Mouse (Mus musculus): ENCODE data around the gene Atp5d. TPM values are rescaled to one million over a fixed set of nuclear protein-coding genes. Genes with fewer than 3 reads are reported as not detected.

Atp5d gene
- polyA plus RNA-seq (2012; rRNA removed): 2,309 and 4,813 TPM in 2 replicates

DNA sequence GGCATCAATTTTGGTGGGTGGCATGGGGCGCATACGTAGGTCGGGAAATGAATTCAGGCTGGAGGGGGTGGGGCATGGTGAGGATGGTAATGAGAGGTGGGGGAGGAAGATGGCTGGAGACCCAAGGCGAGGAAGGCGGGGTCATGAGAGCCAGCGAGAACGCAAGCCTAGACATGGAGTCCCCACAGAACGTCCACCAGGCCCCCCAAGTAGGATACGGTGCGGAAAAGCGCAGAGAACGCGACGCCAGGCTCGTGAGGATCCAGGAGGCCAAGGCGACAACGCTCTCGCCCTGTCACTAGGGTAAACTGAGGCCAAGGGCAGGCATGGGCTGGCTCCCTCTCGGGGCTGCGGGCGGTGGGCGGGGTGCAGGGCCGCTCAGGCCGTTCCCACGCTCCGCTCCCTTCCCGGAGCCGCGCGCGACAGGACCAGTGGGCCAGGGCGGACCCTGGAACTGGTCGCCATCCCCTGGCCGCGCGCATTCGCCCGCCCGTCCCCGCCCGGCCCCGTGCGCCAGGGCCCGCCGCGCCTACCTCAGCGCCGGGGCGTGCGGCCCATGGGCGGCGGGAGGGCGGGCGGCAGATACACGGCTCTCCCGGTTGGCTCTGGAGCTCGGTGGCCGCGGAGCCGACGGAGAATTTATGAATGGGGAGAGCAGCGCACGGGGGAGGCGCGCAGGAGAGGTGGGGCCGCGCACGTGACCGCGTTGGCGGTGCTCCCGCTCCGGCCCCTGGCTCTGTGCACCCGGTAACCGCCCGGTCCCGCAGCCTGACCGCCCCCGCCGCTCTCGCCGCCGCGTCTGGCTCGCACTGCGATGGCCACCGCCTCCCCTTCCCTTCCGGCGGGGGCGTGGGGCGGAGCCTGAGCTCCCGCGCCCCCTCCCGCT is at the start of gene Atp5d:
Gene Atp5d (plus strand): TSS at position 80 of the 886 bp plus-strand sequence.
- 1% methylated on average over 93 of the region's 94 CpGs for WGBS
- H3K36me3 ChIP-seq (ENCODE audit: control insufficient read depth, insufficient read depth, low read length): peaks cover 6% of the 10 kb centered on the region
- H3K4me3 ChIP-seq (ENCODE audit: low read depth, low read length): peak within 1 kb of the TSS; percentile 64
- TF ChIP-seq POLR2A (IDR thresholded peaks at IDR 0.05; ENCODE audit: low read depth, low read length): no peak
- no peak for TF ChIP-seq CTCF (IDR thresholded peaks at IDR 0.05; ENCODE audit: extremely low read depth, insufficient read length, insufficient replicate concordance, low read depth, low read length)
- H3K27me3 ChIP-seq (ENCODE audit: control insufficient read depth, insufficient read depth, low read length): peaks cover 15% of the 10 kb centered on the region
- peaks cover 25% of the 10 kb centered on the region for H3K4me1 ChIP-seq (ENCODE audit: control insufficient read depth, insufficient read depth, insufficient read length, low read length)
- H3K27ac ChIP-seq (ENCODE audit: insufficient read depth, low read depth, low read length): no peak within 1 kb of the TSS

DNA sequence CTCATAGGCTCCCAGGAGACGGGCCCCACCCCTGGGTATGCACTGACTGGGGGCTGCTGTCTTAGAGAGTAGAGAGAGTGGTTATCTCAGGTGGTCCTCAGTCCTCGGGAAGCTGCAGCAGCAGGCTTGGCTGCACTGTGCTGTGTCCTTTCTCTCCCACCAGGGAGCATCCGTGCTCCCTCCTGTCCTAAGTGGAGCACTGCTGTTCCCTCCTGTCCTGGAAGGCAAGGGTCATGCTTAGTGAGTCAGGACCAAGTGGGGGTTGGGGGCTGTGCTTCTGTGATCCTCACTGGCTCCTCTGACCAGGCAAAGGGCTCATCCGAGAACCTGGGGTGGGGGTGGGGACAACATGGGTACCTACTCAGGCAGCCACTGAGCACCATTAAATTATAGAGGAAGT is 49.3 kb upstream of the Atp5d start:
- H3K27me3 ChIP-seq (ENCODE audit: control insufficient read depth, insufficient read depth, low read length): no peaks in the 10 kb centered on the region
- TF ChIP-seq CTCF (IDR thresholded peaks at IDR 0.05; ENCODE audit: extremely low read depth, insufficient read length, insufficient replicate concordance, low read depth, low read length): no peak
- no peak for TF ChIP-seq POLR2A (IDR thresholded peaks at IDR 0.05; ENCODE audit: low read depth, low read length)
- 76% methylated on average over 4 of the region's 4 CpGs for WGBS

DNA sequence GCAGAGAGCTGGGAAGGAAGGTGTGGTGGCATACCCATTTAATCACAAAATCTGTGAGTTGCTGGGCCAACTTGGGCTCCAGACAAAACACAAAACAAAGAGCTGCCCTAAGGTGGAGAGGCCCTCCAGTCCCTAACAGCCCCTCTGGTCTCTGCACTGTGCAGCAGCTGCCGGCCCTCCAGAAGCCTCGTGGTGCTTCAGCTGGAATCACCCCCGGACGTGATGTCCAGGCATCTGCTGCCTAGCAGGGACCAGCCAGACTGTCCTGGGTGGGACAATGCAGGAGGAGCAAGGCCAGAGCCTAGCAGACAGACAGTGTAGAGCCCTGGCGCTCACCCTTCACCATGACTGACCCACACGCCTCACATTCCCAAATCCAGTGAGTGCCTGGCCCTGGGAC is 46.9 kb upstream of the Atp5d start:
- Histone ChIP-seq H3K27me3 (ENCODE audit: control insufficient read depth, insufficient read depth, low read length) (no peaks in the 10 kb centered on the region), H3K27ac (ENCODE audit: insufficient read depth, low read depth, low read length) (no peak overlapping the region), H3K4me3 (ENCODE audit: low read depth, low read length) (no peak overlapping the region), H3K4me1 (ENCODE audit: control insufficient read depth, insufficient read depth, insufficient read length, low read length) (peaks cover 11% of the 10 kb centered on the region), H3K36me3 (ENCODE audit: control insufficient read depth, insufficient read depth, low read length) (peaks cover 22% of the 10 kb centered on the region)
- TF ChIP-seq POLR2A (IDR thresholded peaks at IDR 0.05; ENCODE audit: low read depth, low read length) (no peak), CTCF (IDR thresholded peaks at IDR 0.05; ENCODE audit: extremely low read depth, insufficient read length, insufficient replicate concordance, low read depth, low read length) (no peak)
- 88% methylated on average over 6 of the region's 6 CpGs for WGBS

More for the DNA sequence above, 49.3 kb upstream of the Atp5d start:
- H3K4me1 ChIP-seq (ENCODE audit: control insufficient read depth, insufficient read depth, insufficient read length, low read length): peaks cover 5% of the 10 kb centered on the region
- H3K4me3 ChIP-seq (ENCODE audit: low read depth, low read length): no peak overlapping the region
- H3K36me3 ChIP-seq (ENCODE audit: control insufficient read depth, insufficient read depth, low read length): peaks cover 33% of the 10 kb centered on the region
- H3K27ac ChIP-seq (ENCODE audit: insufficient read depth, low read depth, low read length): no peak overlapping the region

DNA sequence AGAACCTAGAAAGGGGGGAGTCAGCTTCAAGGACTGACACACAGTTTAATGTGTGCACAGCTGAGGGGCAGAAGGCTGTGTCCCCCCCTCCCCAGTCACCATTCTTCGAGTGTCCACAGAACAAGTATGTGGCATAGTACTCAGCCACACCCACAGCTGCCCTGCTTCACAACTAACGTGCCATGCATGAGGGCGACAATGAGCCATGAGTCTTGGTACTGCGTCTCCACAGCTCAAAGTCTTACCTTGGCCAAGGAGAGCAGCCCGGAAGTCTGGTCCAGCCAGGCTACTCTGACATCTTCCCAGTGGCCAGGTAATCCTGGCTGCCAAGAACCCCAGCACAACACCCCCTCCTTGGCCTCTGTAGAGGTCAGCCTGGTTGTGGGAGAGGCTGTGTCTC is 45.7 kb upstream of the Atp5d start:
- no peak overlapping the region for H3K27ac ChIP-seq (ENCODE audit: insufficient read depth, low read depth, low read length)
- WGBS: 60% methylated on average over 5 of the region's 5 CpGs
- no peak for TF ChIP-seq POLR2A (IDR thresholded peaks at IDR 0.05; ENCODE audit: low read depth, low read length)
- no peak for TF ChIP-seq CTCF (IDR thresholded peaks at IDR 0.05; ENCODE audit: extremely low read depth, insufficient read length, insufficient replicate concordance, low read depth, low read length)
- no peaks in the 10 kb centered on the region for H3K27me3 ChIP-seq (ENCODE audit: control insufficient read depth, insufficient read depth, low read length)
- no peak overlapping the region for H3K4me3 ChIP-seq (ENCODE audit: low read depth, low read length)
- peaks cover 22% of the 10 kb centered on the region for H3K4me1 ChIP-seq (ENCODE audit: control insufficient read depth, insufficient read depth, insufficient read length, low read length)
- H3K36me3 ChIP-seq (ENCODE audit: control insufficient read depth, insufficient read depth, low read length): peaks cover 23% of the 10 kb centered on the region

DNA sequence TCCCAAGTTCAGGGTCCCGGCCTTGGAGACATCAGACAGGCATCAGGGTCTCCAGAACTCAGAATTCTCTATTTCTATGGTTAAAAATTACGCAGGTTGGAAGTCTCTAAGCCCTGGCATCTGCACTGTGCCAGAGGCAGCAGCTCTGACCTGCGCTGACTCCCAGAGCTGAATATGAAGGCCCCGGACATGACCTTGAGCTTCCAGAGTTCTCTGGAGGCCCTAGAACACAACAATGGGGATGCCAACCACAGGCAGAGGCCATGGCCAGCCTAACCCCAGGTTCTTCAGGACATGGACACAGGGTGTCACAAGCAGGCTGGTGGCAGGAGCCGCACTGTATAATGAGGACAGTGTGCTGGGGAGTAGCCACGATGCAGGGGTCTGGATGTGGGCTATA is 44.3 kb upstream of the Atp5d start:
- H3K27me3 ChIP-seq (ENCODE audit: control insufficient read depth, insufficient read depth, low read length): no peaks in the 10 kb centered on the region
- no peak for TF ChIP-seq CTCF (IDR thresholded peaks at IDR 0.05; ENCODE audit: extremely low read depth, insufficient read length, insufficient replicate concordance, low read depth, low read length)
- TF ChIP-seq POLR2A (IDR thresholded peaks at IDR 0.05; ENCODE audit: low read depth, low read length): no peak
- no peak overlapping the region for H3K27ac ChIP-seq (ENCODE audit: insufficient read depth, low read depth, low read length)
- 88% methylated on average over 6 of the region's 6 CpGs for WGBS
- peaks cover 20% of the 10 kb centered on the region for H3K36me3 ChIP-seq (ENCODE audit: control insufficient read depth, insufficient read depth, low read length)
- H3K4me3 ChIP-seq (ENCODE audit: low read depth, low read length): no peak overlapping the region
- peaks cover 32% of the 10 kb centered on the region for H3K4me1 ChIP-seq (ENCODE audit: control insufficient read depth, insufficient read depth, insufficient read length, low read length)

DNA sequence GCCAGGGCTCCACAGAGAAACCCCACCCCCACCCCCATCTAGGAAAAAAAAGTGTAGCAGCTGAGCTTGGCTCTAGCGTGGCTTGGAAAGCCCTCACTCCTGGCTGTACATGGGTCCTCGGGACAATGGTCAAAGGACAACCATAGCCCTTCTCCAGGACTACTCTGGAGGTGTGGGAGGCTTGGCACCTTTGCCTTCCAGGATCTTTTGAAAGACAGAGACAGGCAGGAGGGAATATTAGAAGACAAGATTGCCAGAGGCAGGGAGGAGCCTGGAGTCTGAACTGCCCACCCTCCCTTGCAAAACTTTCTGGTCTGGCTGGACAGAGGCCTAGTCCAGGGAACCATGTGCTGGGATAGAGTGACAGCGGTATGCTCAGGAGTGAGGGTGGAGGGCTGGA is 43.7 kb upstream of the Atp5d start:
- Histone ChIP-seq H3K4me1 (ENCODE audit: control insufficient read depth, insufficient read depth, insufficient read length, low read length) (peaks cover 38% of the 10 kb centered on the region), H3K27me3 (ENCODE audit: control insufficient read depth, insufficient read depth, low read length) (no peaks in the 10 kb centered on the region), H3K4me3 (ENCODE audit: low read depth, low read length) (no peak overlapping the region), H3K27ac (ENCODE audit: insufficient read depth, low read depth, low read length) (0 out of 2 replicates have a peak overlapping the region, but pooled peaks have one; percentile 6), H3K36me3 (ENCODE audit: control insufficient read depth, insufficient read depth, low read length) (peaks cover 20% of the 10 kb centered on the region)
- TF ChIP-seq POLR2A (IDR thresholded peaks at IDR 0.05; ENCODE audit: low read depth, low read length): no peak
- TF ChIP-seq CTCF (IDR thresholded peaks at IDR 0.05; ENCODE audit: extremely low read depth, insufficient read length, insufficient replicate concordance, low read depth, low read length): no peak
- WGBS: 63% methylated on average over 3 of the region's 3 CpGs

DNA sequence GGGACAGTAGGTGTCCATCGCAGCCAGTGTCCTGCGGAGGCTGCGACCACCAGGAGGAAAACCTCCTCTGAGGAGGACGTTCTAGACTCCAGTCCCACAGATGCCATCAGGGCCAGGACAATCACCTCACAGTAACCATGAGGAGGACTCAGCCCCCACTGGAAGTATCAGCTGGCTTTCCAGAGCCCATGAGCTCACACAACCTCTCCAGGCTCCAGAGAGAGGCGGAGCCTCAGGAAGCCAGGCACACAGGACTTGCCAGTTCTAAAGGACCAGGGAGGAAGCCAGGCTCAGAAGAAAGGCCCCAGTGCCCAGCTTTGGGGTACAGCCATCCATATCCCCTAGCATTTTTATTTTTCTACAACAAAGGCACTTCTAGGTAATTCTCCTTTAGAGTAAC is 42.9 kb upstream of the Atp5d start:
- H3K4me1 ChIP-seq (ENCODE audit: control insufficient read depth, insufficient read depth, insufficient read length, low read length): peaks cover 47% of the 10 kb centered on the region
- 92% methylated on average over 5 of the region's 5 CpGs for WGBS

More for the DNA sequence above, 42.9 kb upstream of the Atp5d start:
- Histone ChIP-seq H3K27ac (ENCODE audit: insufficient read depth, low read depth, low read length) (no peak overlapping the region), H3K27me3 (ENCODE audit: control insufficient read depth, insufficient read depth, low read length) (no peaks in the 10 kb centered on the region), H3K4me3 (ENCODE audit: low read depth, low read length) (no peak overlapping the region), H3K36me3 (ENCODE audit: control insufficient read depth, insufficient read depth, low read length) (peaks cover 16% of the 10 kb centered on the region)
- no peak for TF ChIP-seq POLR2A (IDR thresholded peaks at IDR 0.05; ENCODE audit: low read depth, low read length)
- TF ChIP-seq CTCF (IDR thresholded peaks at IDR 0.05; ENCODE audit: extremely low read depth, insufficient read length, insufficient replicate concordance, low read depth, low read length): no peak
